Mouse (Mus musculus) T-cell, adult 2 months (primary cell): ENCODE data around the gene Gtpbp4.
"Not testable (repeated sequence)": the region's sequence is repeated elsewhere in the genome, so short reads cannot be mapped to it uniquely, and the experiment has no call there.

ENCODE experiments used
- DNase-seq: peaks from one replicate; pipeline ENCODE4 v3.0.0; 2022; ENCODE audit warnings: low spot score

The Gtpbp4 gene

GRCm38 (mm10) chr13:8972369-8972768 lies 23.5 kb downstream of the Gtpbp4 start:
- DNase-seq = no peak

- DNase-seq = no peak
Observed at GRCm38 (mm10) chr13:8967742-8968141, 28.1 kb downstream of the Gtpbp4 start.

GRCm38 (mm10) chr13:8965224-8965623 lies 30.7 kb downstream of the Gtpbp4 start:
- no peak for DNase-seq

- DNase-seq = not testable (repeated sequence)
Observed at GRCm38 (mm10) chr13:8962266-8962665, 33.6 kb downstream of the Gtpbp4 start.

- not testable (repeated sequence) for DNase-seq
Observed at GRCm38 (mm10) chr13:8961128-8961888, 34.6 kb downstream of the Gtpbp4 start.

GRCm38 (mm10) chr13:8959554-8959953 lies 36.3 kb downstream of the Gtpbp4 start:
- not testable (repeated sequence) for DNase-seq

- not testable (repeated sequence) for DNase-seq
Observed at GRCm38 (mm10) chr13:8959058-8959457, 36.8 kb downstream of the Gtpbp4 start.

- not testable (repeated sequence) for DNase-seq
Observed at GRCm38 (mm10) chr13:8956873-8957272, 39.0 kb downstream of the Gtpbp4 start.

GRCm38 (mm10) chr13:8955127-8955526 lies 40.8 kb downstream of the Gtpbp4 start:
- DNase-seq = not testable (repeated sequence)

- DNase-seq = not testable (repeated sequence)
Observed at GRCm38 (mm10) chr13:8952563-8952962, 43.3 kb downstream of the Gtpbp4 start, which contains the start of gene Idi2. Gene Idi2 (plus strand): TSS chr13:8952863.

- DNase-seq = not testable (repeated sequence)
Observed at GRCm38 (mm10) chr13:8948131-8948530, 47.8 kb downstream of the Gtpbp4 start, which contains the start of gene Gm9745. Gene Gm9745 (minus strand): TSS chr13:8948231.

GRCm38 (mm10) chr13:8943828-8944227 lies 52.1 kb downstream of the Gtpbp4 start:
- not testable (repeated sequence) for DNase-seq

GRCm38 (mm10) chr13:8941701-8942100 lies 54.2 kb downstream of the Gtpbp4 start:
- DNase-seq = not testable (repeated sequence)

GRCm38 (mm10) chr13:8941110-8941509 lies 54.8 kb downstream of the Gtpbp4 start:
- DNase-seq = not testable (repeated sequence)

GRCm38 (mm10) chr13:8937611-8938140 lies 58.2 kb downstream of the Gtpbp4 start:
- not testable (repeated sequence) for DNase-seq

- DNase-seq = no peak
Observed at GRCm38 (mm10) chr13:8933499-8933898, 62.4 kb downstream of the Gtpbp4 start.
